Mouse (Mus musculus) colon, adult 2 months (tissue): ENCODE measurements around the gene Tpcn1. TPM values are rescaled to one million over a fixed set of nuclear protein-coding genes. Genes with fewer than 3 reads are reported as not detected.

ENCODE experiments used
- polyA plus RNA-seq: library from polyadenylated mRNA; depleted of rRNA; stranded (reverse); fragments of >200 nt; gene quantifications from 2 replicates; pipeline ENCODE4 v1.2.3, GENCODE M21; 2012; rRNA removed

Gene Tpcn1
- polyA plus RNA-seq: 124 and 167 TPM in 2 replicates

GRCm38 (mm10) chr5:120588569-120589094 lies at the start of gene Tpcn1, which contains the start of gene Iqcd:
TSS of gene Tpcn1 (minus strand) at chr5:120588673.
TSS of gene Iqcd (plus strand) at chr5:120589016.

GRCm38 (mm10) chr5:120634131-120634530 lies 45.7 kb upstream of the Tpcn1 start, which contains the start of gene Cfap73:
TSS of gene Cfap73 (minus strand) at chr5:120634235.

GRCm38 (mm10) chr5:120612442-120612821 lies 24.0 kb upstream of the Tpcn1 start, which contains the start of the genes Rita1 and Ddx54:
TSS of gene Rita1 (minus strand) at chr5:120612589.
TSS of gene Ddx54 (plus strand) at chr5:120612739.

GRCm38 (mm10) chr5:120510982-120511642 lies 77.4 kb downstream of the Tpcn1 start, which contains the start of gene Slc8b1:
TSS of gene Slc8b1 (plus strand) at chr5:120511168.

GRCm38 (mm10) chr5:120503144-120503795 lies 85.2 kb downstream of the Tpcn1 start, which contains the start of gene Plbd2:
TSS of gene Plbd2 (minus strand) at chr5:120503625.

Other genes with a start within 250 kb of the Tpcn1 start
- gene Lhx5, start 157.0 kb downstream of the Tpcn1 start, polyA plus RNA-seq: not detected in 2 replicates
- gene Sdsl, start 115.9 kb downstream of the Tpcn1 start, polyA plus RNA-seq: 29.6 and 33.0 TPM in 2 replicates
- gene Sds, start 112.1 kb downstream of the Tpcn1 start, polyA plus RNA-seq: not detected in 2 replicates
- gene Plbd2, start 85.0 kb downstream of the Tpcn1 start, polyA plus RNA-seq: 32.6 and 35.6 TPM in 2 replicates
- 80.1 and 114 TPM in 2 replicates for gene Slc8b1, start 77.5 kb downstream of the Tpcn1 start, polyA plus RNA-seq
- gene Iqcd, start 343 bp upstream of the Tpcn1 start, polyA plus RNA-seq: 1.1 and 1.3 TPM in 2 replicates
- gene Rita1, start 23.9 kb upstream of the Tpcn1 start, polyA plus RNA-seq: 33.9 and 38.2 TPM in 2 replicates
- 57.7 and 58.7 TPM in 2 replicates for gene Ddx54, start 24.1 kb upstream of the Tpcn1 start, polyA plus RNA-seq
- not detected in 2 replicates for gene Cfap73, start 45.6 kb upstream of the Tpcn1 start, polyA plus RNA-seq
- 1.3 and 1.7 TPM in 2 replicates for gene Rasal1, start 60.1 kb upstream of the Tpcn1 start, polyA plus RNA-seq
- gene Dtx1, start 123.3 kb upstream of the Tpcn1 start, polyA plus RNA-seq: 11.0 and 12.4 TPM in 2 replicates
- gene Oas2, start 161.2 kb upstream of the Tpcn1 start, polyA plus RNA-seq: 1.8 and 2.3 TPM in 2 replicates
- 5.1 and 5.4 TPM in 2 replicates for gene Oas3, start 189.0 kb upstream of the Tpcn1 start, polyA plus RNA-seq
- gene Oas1e, start 206.9 kb upstream of the Tpcn1 start, polyA plus RNA-seq: not detected in 2 replicates
- gene Oas1c, start 223.8 kb upstream of the Tpcn1 start, polyA plus RNA-seq: 1.4 and 2.3 TPM in 2 replicates